Mouse (Mus musculus): ENCODE measurements at regions not wholly inside any gene's neighbourhood (a gene's known extent, or its start where the extent isn't known, plus 50 kb on each side); places are given as distances from the start of the nearest gene placed in this dataset.

GRCm38 (mm10) chr1:41744531-41744930 is 939.1 kb downstream of the Tmem182 start:
- TF ChIP-seq ETS1 (conservative IDR thresholded peaks at IDR 0.05; ENCODE audit: low read depth, low read length) (no peak), POLR2A (IDR thresholded peaks at IDR 0.05; ENCODE audit: low read depth, low read length) (no peak), CTCF (conservative IDR thresholded peaks at IDR 0.05 in 1 of 2, IDR thresholded peaks at IDR 0.05 in 1 of 2; ENCODE audit: low read depth in 2 of 2, low read length in 2 of 2) (no peak), ZC3H11A (IDR thresholded peaks at IDR 0.05; ENCODE audit: low read depth, low read length) (no peak), MAX (IDR thresholded peaks at IDR 0.05; ENCODE audit: low read length) (no peak), PAX5 (IDR thresholded peaks at IDR 0.05; ENCODE audit: low read length) (no peak), HCFC1 (IDR thresholded peaks at IDR 0.05; ENCODE audit: low read depth, low read length) (no peak), RCOR1 (conservative IDR thresholded peaks at IDR 0.05; ENCODE audit: low read depth, low read length) (no peak), GABPA (IDR thresholded peaks at IDR 0.05; ENCODE audit: insufficient replicate concordance, low read depth, low read length) (no peak), UBTF (IDR thresholded peaks at IDR 0.05; ENCODE audit: low read depth, low read length) (no peak)

Measured in CH12.LX (cell line).